16 mouse cellular contexts compared by ENCODE assay signal in the genomic region with DNA sequence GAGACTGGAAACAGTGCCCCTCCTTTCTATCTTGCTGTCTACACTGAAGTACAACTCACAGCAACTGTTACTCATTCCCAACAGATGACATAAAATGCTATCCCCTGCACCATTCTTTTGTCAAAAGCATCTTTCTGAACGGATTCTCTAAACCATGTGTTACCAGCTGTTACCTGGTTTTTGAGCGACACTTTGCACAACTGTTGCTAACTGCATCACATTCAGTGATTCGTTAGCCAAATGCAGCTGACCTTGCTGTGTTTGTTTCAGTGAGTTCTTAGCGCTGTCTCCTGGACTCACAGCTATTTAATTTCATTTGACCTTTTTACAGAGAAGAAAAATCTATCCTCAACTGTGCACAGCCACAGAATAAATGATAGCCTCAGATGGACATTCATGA.
"Had no signal": no experiment of that assay in that cellular context is flagged by ENCODE, and none has a peak within 500 bp of the region (broad histone marks: within the 10 kb centered on the region; RNA-seq: fewer than 3 reads in every experiment).

No protein-coding gene starts in this region.

- DNase-seq: retina, postnatal 1 day; right cerebral cortex, adult 18-20 months; right cerebral cortex, postnatal 14 days; right cerebral cortex, postnatal 25 days; right cerebral cortex, postnatal 4 days; spleen, adult 18-20 months; thymus, adult 18-20 months; thymus, adult 2 months; thymus, postnatal 14 days; thymus, postnatal 25 days; thymus, postnatal 36 days; thymus, postnatal 4 days had no signal

- H3K4me3 ChIP-seq: neural tube, embryonic 13.5 days; neural tube, embryonic 15.5 days; stomach, embryonic 15.5 days had no signal

- H3K9me3 ChIP-seq: neural tube, embryonic 13.5 days; neural tube, embryonic 15.5 days; stomach, embryonic 15.5 days had no signal

- H3K4me1 ChIP-seq: neural tube, embryonic 13.5 days; neural tube, embryonic 15.5 days; stomach, embryonic 15.5 days had no signal

- H3K36me3 ChIP-seq: neural tube, embryonic 13.5 days; neural tube, embryonic 15.5 days; stomach, embryonic 15.5 days had no signal

- H3K4me2 ChIP-seq: neural tube, embryonic 13.5 days; neural tube, embryonic 15.5 days; stomach, embryonic 15.5 days had no signal

- H3K27me3 ChIP-seq: neural tube, embryonic 13.5 days; neural tube, embryonic 15.5 days; stomach, embryonic 15.5 days had no signal

- H3K27ac ChIP-seq: neural tube, embryonic 13.5 days; neural tube, embryonic 15.5 days; stomach, embryonic 15.5 days; stomach, postnatal 0 days had no signal
